Mouse (Mus musculus) liver, embryonic 14.5 days (tissue): ENCODE measurements around the gene Lmx1a. TPM values are rescaled to one million over a fixed set of nuclear protein-coding genes. Genes with fewer than 3 reads are reported as not detected.

ENCODE experiments used
- ATAC-seq: fragments of 200-750 bp; cut with Nextera tagmentation; 2 replicates; pipeline ENCODE4 v1.8.0; 2017; ENCODE audit warnings: moderate number of reproducible peaks, mild to moderate bottlenecking, moderate library complexity; ENCODE audit not compliant: insufficient read depth
- DNase-seq, 3 experiments: peaks; one replicate each; pipeline ENCODE4 v3.0.0-alpha.2; 2012 to 2013; ENCODE audit warnings: low read depth in 3 of 3, low spot score in 3 of 3
- H3K27ac ChIP-seq: fragments of 300-500 bp; sonication (generic); 2 replicates; pipeline ENCODE4 v1.5.1; 2014; ENCODE audit warnings: moderate library complexity, mild to moderate bottlenecking, control low read depth, inconsistent platforms
- H3K27me3 ChIP-seq: fragments of 300-500 bp; sonication (generic); 2 replicates; pipeline ENCODE4 v1.6.1; 2014; ENCODE audit warnings: mild to moderate bottlenecking, low read length, moderate library complexity; ENCODE audit not compliant: control insufficient read depth, insufficient read depth
- H3K36me3 ChIP-seq: fragments of 300-500 bp; sonication (generic); replicated peaks from 2 replicates; pipeline ENCODE4 v1.6.1; 2014; ENCODE audit warnings: low read depth; ENCODE audit not compliant: control insufficient read depth, insufficient read depth
- H3K4me1 ChIP-seq, 2 experiments: fragments of 200-500 bp in 1 of 2; fragments of 300-500 bp in 1 of 2; sonication (generic) in 1 of 2; replicated peaks; 2 replicates each; pipeline ENCODE4 v1.6.1; 2012 to 2014; ENCODE audit warnings: antibody characterized with exemption in 1 of 2, inconsistent platforms in 1 of 2, low read length in 1 of 2; ENCODE audit not compliant: control insufficient read depth in 2 of 2, insufficient read depth in 2 of 2
- H3K4me2 ChIP-seq: fragments of 300-500 bp; sonication (generic); 2 replicates; pipeline ENCODE4 v1.6.1; 2014; ENCODE audit warnings: low read depth, mild to moderate bottlenecking, control low read depth, moderate library complexity
- H3K4me3 ChIP-seq, 2 experiments: fragments of 200-500 bp in 1 of 2; fragments of 300-500 bp in 1 of 2; sonication (generic) in 1 of 2; 2 replicates each; pipeline ENCODE4 v1.5.1; 2012 to 2014; ENCODE audit warnings: low read depth in 2 of 2, low read length in 2 of 2, mild to moderate bottlenecking in 2 of 2, control low read depth in 1 of 2, inconsistent platforms in 1 of 2, moderate library complexity in 1 of 2; ENCODE audit not compliant: insufficient read depth in 1 of 2
- H3K9ac ChIP-seq: fragments of 300-500 bp; sonication (generic); replicated peaks from 2 replicates; pipeline ENCODE4 v1.6.1; 2014; ENCODE audit warnings: mild to moderate bottlenecking, control low read depth, moderate library complexity
- H3K9me3 ChIP-seq: fragments of 300-500 bp; sonication (generic); 2 replicates; pipeline ENCODE4 v1.6.1; 2016; ENCODE audit warnings: low read length, mixed read lengths; ENCODE audit not compliant: control insufficient read depth
- CTCF ChIP-seq: IDR thresholded peaks from 2 replicates; pipeline ENCODE4 v1.5.1; 2016; ENCODE audit warnings: antibody characterized with exemption, low read depth, control low read depth
- EP300 ChIP-seq: IDR thresholded peaks from 2 replicates; pipeline ENCODE4 v1.6.1; 2016; ENCODE audit warnings: antibody characterized with exemption, low read depth
- WGBS: fragments of 180-500 bp; shearing (Covaris S2); extraction: QIAGEN DNeasy Blood & Tissue Kit; methylation state at CpG from one replicate; pipeline ENCODE4 v1.1.7; 2014; ENCODE audit not compliant: insufficient replicate concordance; 5-methylcytosine and 5-hydroxymethylcytosine counted together
- polyA plus RNA-seq, 2 experiments: library from polyadenylated mRNA; depleted of rRNA in 1 of 2; stranded (reverse) in 1 of 2; unstranded in 1 of 2; fragments of >200 nt; fragmentation: Nextera tagmentation in 1 of 2; extraction: Ambion mirVana in 1 of 2; gene quantifications; 2 replicates each; pipeline versions ENCODE4 v1.2.1 to v1.2.3; 2012 to 2014

The Lmx1a gene
- polyA plus RNA-seq, 2 experiments = 0.06 to 0.08 TPM

GRCm38 (mm10) chr1:167705527-167705926, 16.5 kb downstream of the Lmx1a start:
- H3K36me3 ChIP-seq = no peaks in the 10 kb centered on the region
- H3K4me1 ChIP-seq = no peaks in the 10 kb centered on the region
- DNase-seq = no peak

GRCm38 (mm10) chr1:167708761-167709160, 19.7 kb downstream of the Lmx1a start:
- Histone ChIP-seq H3K4me1 (no peaks in the 10 kb centered on the region), H3K9ac (no peak overlapping the region), H3K9me3 (no peaks in the 10 kb centered on the region), H3K27ac (no peak overlapping the region), H3K4me3 (no peak overlapping the region), H3K4me2 (no peak overlapping the region), H3K36me3 (no peaks in the 10 kb centered on the region), H3K27me3 (no peaks in the 10 kb centered on the region)
- ATAC-seq (no peak), DNase-seq (no peak)
- WGBS = 34% methylated on average over 5 of the region's 5 CpGs
- no peak for TF ChIP-seq CTCF
- TF ChIP-seq EP300 = no peak

More at GRCm38 (mm10) chr1:167705527-167705926, 16.5 kb downstream of the Lmx1a start:
- Histone ChIP-seq H3K9me3 (no peaks in the 10 kb centered on the region), H3K9ac (no peak overlapping the region), H3K4me2 (no peak overlapping the region), H3K4me3 (no peak overlapping the region), H3K27ac (no peak overlapping the region), H3K27me3 (no peaks in the 10 kb centered on the region)
- no peak for TF ChIP-seq EP300
- TF ChIP-seq CTCF = no peak
- 59% methylated on average over 7 of the region's 7 CpGs for WGBS
- ATAC-seq = no peak

- Histone ChIP-seq H3K4me2 (no peak overlapping the region), H3K27me3 (no peaks in the 10 kb centered on the region), H3K27ac (no peak overlapping the region), H3K36me3 (no peaks in the 10 kb centered on the region), H3K9ac (no peak overlapping the region), H3K9me3 (no peaks in the 10 kb centered on the region), H3K4me1 (no peaks in the 10 kb centered on the region), H3K4me3 (no peak overlapping the region)
- TF ChIP-seq CTCF (no peak), EP300 (no peak)
- WGBS = 41% methylated on average over 6 of the region's 6 CpGs
- ATAC-seq (no peak), DNase-seq (no peak)
These were observed 26.8 kb downstream of the Lmx1a start for GRCm38 (mm10) chr1:167715730-167716341.

- Histone ChIP-seq H3K27ac (no peak overlapping the region), H3K27me3 (no peaks in the 10 kb centered on the region), H3K4me3 (no peak overlapping the region), H3K36me3 (no peaks in the 10 kb centered on the region), H3K9ac (no peak overlapping the region), H3K4me2 (no peak overlapping the region), H3K9me3 (no peaks in the 10 kb centered on the region), H3K4me1 (no peaks in the 10 kb centered on the region)
- WGBS = 18% methylated on average over 6 of the region's 6 CpGs
- DNase-seq (no peak), ATAC-seq (no peak)
- TF ChIP-seq CTCF (no peak), EP300 (no peak)
These were observed 45.4 kb downstream of the Lmx1a start for GRCm38 (mm10) chr1:167734471-167734870.

- H3K4me1 ChIP-seq = no peaks in the 10 kb centered on the region
- TF ChIP-seq CTCF (no peak), EP300 (no peak)
- H3K4me2 ChIP-seq = no peak overlapping the region
- H3K4me3 ChIP-seq = no peak overlapping the region
- no peaks in the 10 kb centered on the region for H3K27me3 ChIP-seq
- WGBS = 63% methylated on average over 3 of the region's 3 CpGs
- H3K9ac ChIP-seq = no peak overlapping the region
- no peak for ATAC-seq
- H3K27ac ChIP-seq = no peak overlapping the region
- no peaks in the 10 kb centered on the region for H3K36me3 ChIP-seq
- H3K9me3 ChIP-seq = no peaks in the 10 kb centered on the region
- no peak for DNase-seq
These were observed 47.8 kb downstream of the Lmx1a start for GRCm38 (mm10) chr1:167736793-167737192.
